Mouse (Mus musculus) small intestine, adult 2 months (tissue): ENCODE data around the gene Dlg2. TPM values are rescaled to one million over a fixed set of nuclear protein-coding genes. Genes with fewer than 3 reads are reported as not detected.

Experiments
- H3K27ac ChIP-seq: fragments of 200-500 bp; 2 replicates; pipeline ENCODE4 v1.5.1; 2012; ENCODE audit warnings: low read depth, low read length, control low read depth, inconsistent platforms; ENCODE audit not compliant: insufficient read depth
- H3K27me3 ChIP-seq: fragments of 200-500 bp; 2 replicates; pipeline ENCODE4 v1.6.1; 2012; ENCODE audit warnings: mild to moderate bottlenecking, moderate library complexity, low read length, inconsistent platforms; ENCODE audit not compliant: control insufficient read depth, insufficient read depth
- H3K36me3 ChIP-seq: fragments of 200-500 bp; 2 replicates; pipeline ENCODE4 v1.6.1; 2012; ENCODE audit warnings: mild to moderate bottlenecking, low read length, control low read depth, inconsistent platforms; ENCODE audit not compliant: control insufficient read depth, insufficient read depth
- H3K4me1 ChIP-seq: fragments of 200-500 bp; 2 replicates; pipeline ENCODE4 v1.6.1; 2012; ENCODE audit warnings: low read length, inconsistent platforms, mixed read lengths; ENCODE audit not compliant: control insufficient read depth, insufficient read depth, insufficient read length
- H3K4me3 ChIP-seq: fragments of 200-500 bp; 2 replicates; pipeline ENCODE4 v1.5.1; 2012; ENCODE audit warnings: low read depth, mild to moderate bottlenecking, control low read depth, inconsistent platforms, low read length, moderate library complexity
- CTCF ChIP-seq: fragments of 200-500 bp; IDR thresholded peaks from 2 replicates; pipeline ENCODE4 v1.5.1; 2012; ENCODE audit warnings: low read depth, mild to moderate bottlenecking, control low read depth, inconsistent platforms, low read length, moderate library complexity, mixed read lengths; ENCODE audit not compliant: insufficient replicate concordance, insufficient read length; ENCODE audit errors: extremely low read depth
- POLR2A ChIP-seq: fragments of 200-500 bp; IDR thresholded peaks from 2 replicates; pipeline ENCODE4 v1.6.1; 2012; ENCODE audit warnings: low read depth, mild to moderate bottlenecking, control low read depth, inconsistent platforms, low read length, moderate library complexity
- WGBS: fragments of 180-500 bp; shearing (Covaris S2); methylation state at CpG from one replicate; pipeline ENCODE4 v1.1.7; 2018; 5-methylcytosine and 5-hydroxymethylcytosine counted together
- polyA plus RNA-seq: library from polyadenylated mRNA; depleted of rRNA; stranded (reverse); fragments of >200 nt; gene quantifications from 2 replicates; pipeline ENCODE4 v1.2.3, GENCODE M21; 2012

The Dlg2 gene
- polyA plus RNA-seq, 1 experiment: 0.38 TPM

GRCm38 (mm10) chr7:92264325-92264724 lies 1787.9 kb downstream of the Dlg2 start:
- TF ChIP-seq POLR2A: no peak
- TF ChIP-seq CTCF: no peak
- Histone ChIP-seq H3K4me1 (no peaks in the 10 kb centered on the region), H3K27ac (no peak overlapping the region), H3K36me3 (no peaks in the 10 kb centered on the region), H3K27me3 (no peaks in the 10 kb centered on the region), H3K4me3 (no peak overlapping the region)
- WGBS: 92% methylated on average over 3 of the region's 3 CpGs

DNA sequence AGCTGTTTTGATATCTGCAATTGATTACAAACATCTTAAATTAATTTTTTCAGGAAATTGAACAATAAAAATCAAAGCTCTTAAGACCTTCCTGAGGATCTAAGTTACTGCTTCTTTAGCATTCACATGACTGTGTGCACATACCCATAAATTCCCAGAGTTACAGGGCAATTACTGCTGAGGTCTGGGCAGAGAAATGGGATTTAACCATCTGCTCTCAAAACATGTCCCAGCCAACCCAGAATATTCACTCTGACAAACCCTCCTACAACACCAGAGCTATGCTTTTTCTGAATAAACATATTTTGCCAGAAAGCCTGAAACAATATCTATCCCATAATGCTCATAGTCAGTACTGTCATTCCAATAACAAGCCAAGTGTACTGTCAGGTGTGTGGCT lies 1788.5 kb downstream of the Dlg2 start:
- H3K36me3 ChIP-seq: no peaks in the 10 kb centered on the region
- no peaks in the 10 kb centered on the region for H3K4me1 ChIP-seq
- H3K27ac ChIP-seq: no peak overlapping the region
- no peaks in the 10 kb centered on the region for H3K27me3 ChIP-seq
- no peak overlapping the region for H3K4me3 ChIP-seq
- TF ChIP-seq CTCF (no peak), POLR2A (no peak)

- no peak overlapping the region for H3K27ac ChIP-seq
- no peak overlapping the region for H3K4me3 ChIP-seq
- TF ChIP-seq CTCF: no peak
- H3K27me3 ChIP-seq: no peaks in the 10 kb centered on the region
- WGBS: 56% methylated on average over 4 of the region's 4 CpGs
- H3K4me1 ChIP-seq: no peaks in the 10 kb centered on the region
- H3K36me3 ChIP-seq: no peaks in the 10 kb centered on the region
Measured at GRCm38 (mm10) chr7:92275353-92275752, 1798.9 kb downstream of the Dlg2 start.

- no peaks in the 10 kb centered on the region for H3K36me3 ChIP-seq
- H3K4me1 ChIP-seq: no peaks in the 10 kb centered on the region
- WGBS: 64% methylated on average over 4 of the region's 4 CpGs
- no peak overlapping the region for H3K4me3 ChIP-seq
- no peaks in the 10 kb centered on the region for H3K27me3 ChIP-seq
- TF ChIP-seq CTCF (no peak), POLR2A (no peak)
- no peak overlapping the region for H3K27ac ChIP-seq
Measured at GRCm38 (mm10) chr7:92277629-92278028, 1801.2 kb downstream of the Dlg2 start.

DNA sequence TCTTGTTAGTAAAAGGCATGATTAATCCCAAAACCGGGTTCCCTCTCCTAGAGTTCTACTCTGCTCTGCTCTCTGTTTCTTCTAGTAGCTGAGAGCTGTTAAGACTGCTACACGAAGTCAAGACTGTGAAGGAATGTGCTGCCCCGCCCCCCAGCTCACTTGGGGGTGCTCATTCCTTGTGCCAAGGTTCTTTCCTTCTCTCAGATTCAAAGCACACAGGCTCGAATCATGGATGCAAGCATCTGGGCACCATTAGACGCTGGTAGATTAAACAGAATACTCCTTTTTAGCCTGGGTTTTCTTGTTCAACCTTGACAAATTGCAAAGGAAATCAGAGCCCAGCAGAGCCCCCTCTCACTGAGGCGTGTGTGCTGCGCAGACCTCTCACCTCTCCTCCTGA lies 1804.5 kb downstream of the Dlg2 start:
- no peak for TF ChIP-seq POLR2A
- TF ChIP-seq CTCF: no peak
- Histone ChIP-seq H3K36me3 (no peaks in the 10 kb centered on the region), H3K4me3 (no peak overlapping the region), H3K27me3 (no peaks in the 10 kb centered on the region), H3K4me1 (no peaks in the 10 kb centered on the region), H3K27ac (no peak overlapping the region)
- 41% methylated on average over 7 of the region's 7 CpGs for WGBS

DNA sequence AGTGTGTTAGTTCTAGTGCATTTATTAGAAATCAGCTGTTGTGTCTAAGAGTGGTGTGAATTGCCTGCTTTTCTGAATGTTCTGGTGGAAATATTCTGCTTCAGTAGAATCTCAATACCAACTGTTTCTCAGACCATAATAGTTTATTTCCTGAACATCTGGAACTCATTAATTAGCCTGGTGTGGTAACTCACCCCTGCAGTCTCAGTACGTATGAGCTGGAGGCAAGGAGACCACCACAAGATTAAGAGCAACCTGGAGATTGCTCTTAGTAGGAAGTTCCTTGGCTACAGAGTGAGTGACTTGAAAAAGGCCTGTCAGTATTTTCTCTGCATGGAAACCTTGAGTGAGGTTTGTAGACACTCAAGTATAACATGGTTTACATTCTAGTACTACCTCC lies 1810.6 kb downstream of the Dlg2 start:
- H3K27me3 ChIP-seq: no peaks in the 10 kb centered on the region
- TF ChIP-seq POLR2A: no peak
- no peak for TF ChIP-seq CTCF
- WGBS: 62% methylated on average over 1 of the region's 1 CpGs
- H3K36me3 ChIP-seq: no peaks in the 10 kb centered on the region
- H3K27ac ChIP-seq: no peak overlapping the region
- H3K4me1 ChIP-seq: no peaks in the 10 kb centered on the region
- H3K4me3 ChIP-seq: no peak overlapping the region

DNA sequence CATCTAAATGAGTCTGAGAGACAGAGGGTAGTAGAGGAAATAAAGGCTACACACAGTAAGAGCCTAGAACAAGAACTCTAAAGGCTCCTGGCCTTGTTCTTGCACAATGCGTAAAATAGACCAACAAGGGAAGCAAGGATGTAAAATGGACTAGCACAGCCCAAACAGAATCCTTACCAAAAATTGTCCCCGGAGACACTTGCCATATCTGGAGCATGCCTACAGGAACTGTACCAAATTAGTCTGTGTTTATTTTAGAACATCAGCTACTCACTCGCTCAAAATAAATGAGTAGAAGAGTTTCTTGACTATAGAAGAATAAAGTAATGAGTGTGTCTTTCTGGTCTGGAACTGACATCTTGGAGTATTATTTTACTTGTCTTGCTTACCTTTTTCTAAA lies 1812.3 kb downstream of the Dlg2 start:
- Histone ChIP-seq H3K27me3 (no peaks in the 10 kb centered on the region), H3K27ac (no peak overlapping the region), H3K4me1 (no peaks in the 10 kb centered on the region), H3K4me3 (no peak overlapping the region), H3K36me3 (no peaks in the 10 kb centered on the region)
- 91% methylated on average over 3 of the region's 3 CpGs for WGBS
- TF ChIP-seq CTCF (no peak), POLR2A (no peak)
